Comparison of ENCODE assay signal across 11 mouse cellular contexts in the genomic region with DNA sequence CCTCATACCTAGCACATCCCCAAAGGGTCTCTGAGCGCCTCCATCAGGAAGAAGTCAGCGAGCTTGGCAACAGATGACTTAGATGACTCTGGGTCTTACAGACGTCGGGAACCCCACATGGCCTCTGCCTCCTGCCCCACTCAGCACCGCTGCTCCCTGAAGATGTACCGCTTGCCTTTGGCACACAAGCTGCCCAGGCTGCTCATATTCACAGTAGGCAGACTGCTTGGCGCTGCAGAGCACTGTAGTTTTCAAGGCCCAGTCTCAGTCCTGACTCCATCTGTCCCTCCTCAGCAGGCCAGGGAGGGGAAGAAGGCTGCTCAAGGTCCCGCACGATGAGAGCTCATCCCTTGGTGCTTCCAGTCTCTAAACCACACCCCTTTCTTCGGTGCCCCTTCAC. TPM values are rescaled to one million over a fixed set of nuclear protein-coding genes. Genes with fewer than 3 reads are reported as not detected.
A peak's percentile ranks its signal among the peaks of the same experiment; 100 is the strongest.
DNase-seq lines count a peak whose midpoint lies in the region; ATAC-seq lines count a peak whose summit lies in the region.
"Had no signal": no experiment of that assay in that cellular context is flagged by ENCODE, and none has a peak within 500 bp of the region (broad histone marks: within the 10 kb centered on the region; RNA-seq: fewer than 3 reads in every experiment).

No protein-coding gene starts in this region.

- H3K4me1 ChIP-seq in forebrain, embryonic 13.5 days, result peaks cover 34% of the 10 kb centered on the region
- peaks cover 37% of the 10 kb centered on the region for H3K4me1 ChIP-seq in forebrain, embryonic 16.5 days (replicated peaks; ENCODE audit: control insufficient read depth, insufficient read depth, low read length)

- no peak for ATAC-seq in forebrain, embryonic 13.5 days
- no peak for ATAC-seq in forebrain, embryonic 16.5 days

- H3K27me3 ChIP-seq in forebrain, embryonic 13.5 days, result no peaks in the 10 kb centered on the region
- H3K27me3 ChIP-seq in forebrain, embryonic 16.5 days (replicated peaks; ENCODE audit: control insufficient read depth, insufficient read depth, low read length), result no peaks in the 10 kb centered on the region
- H3K27me3 ChIP-seq: lung, embryonic 15.5 days had no signal

- no peak overlapping the region for H3K27ac ChIP-seq in forebrain, embryonic 13.5 days
- no peak overlapping the region for H3K27ac ChIP-seq in forebrain, embryonic 16.5 days (ENCODE audit: low read length)
- H3K27ac ChIP-seq: lung, embryonic 15.5 days had no signal

- H3K9ac ChIP-seq in forebrain, embryonic 13.5 days, result peak overlapping the region; percentile 36
- H3K9ac ChIP-seq in forebrain, embryonic 16.5 days (replicated peaks; ENCODE audit: low read depth, low read length), result no peak overlapping the region

- H3K4me3 ChIP-seq in forebrain, embryonic 13.5 days, result no peak overlapping the region
- H3K4me3 ChIP-seq in forebrain, embryonic 16.5 days (replicated peaks; ENCODE audit: low read length), result no peak overlapping the region

- H3K9me3 ChIP-seq in forebrain, embryonic 13.5 days (replicated peaks), result no peaks in the 10 kb centered on the region
- no peaks in the 10 kb centered on the region for H3K9me3 ChIP-seq in forebrain, embryonic 16.5 days (ENCODE audit: control insufficient read depth, low read length)
- H3K9me3 ChIP-seq: lung, embryonic 15.5 days had no signal

- peaks cover 47% of the 10 kb centered on the region for H3K36me3 ChIP-seq in forebrain, embryonic 13.5 days (ENCODE audit: poor library complexity, severe bottlenecking)
- H3K36me3 ChIP-seq in forebrain, embryonic 16.5 days (ENCODE audit: control insufficient read depth, insufficient read depth), result peaks cover 9% of the 10 kb centered on the region; the same call in 1 of the 2 replicates

- DNase-seq in kidney, adult 9 months, result peak; percentile 14
- DNase-seq in kidney, postnatal 4 days, result no peak
- peak; percentile 22 to 37 for DNase-seq in thymus, postnatal 36 days
- DNase-seq in thymus, postnatal 0 days (ENCODE audit: low spot score), result no peak
- no peak for DNase-seq in lung, postnatal 4 days
- DNase-seq in urinary bladder, postnatal 14 days (ENCODE audit: low spot score), result no peak
- DNase-seq: gastrocnemius, postnatal 36 days; kidney, postnatal 36 days had no signal

- no peak overlapping the region for H3K4me2 ChIP-seq in forebrain, embryonic 13.5 days
- H3K4me2 ChIP-seq in forebrain, embryonic 16.5 days (ENCODE audit: low read length), result no peak overlapping the region

- WGBS in forebrain, embryonic 13.5 days, result 87% methylated on average over 10 of the region's 10 CpGs
- 81% methylated on average over 10 of the region's 10 CpGs for WGBS in forebrain, embryonic 16.5 days

RNA-seq across cellular contexts. Expression of a gene that starts 2.5 kb away (rescaled TPM):
- polyA plus RNA-seq in forebrain, embryonic 13.5 days (2015; fragmentation: Nextera tagmentation; extraction: Ambion mirVana), result 291 and 298 TPM in 2 replicates
- 283 and 294 TPM in 2 replicates for polyA plus RNA-seq in forebrain, embryonic 16.5 days (2015; fragmentation: Nextera tagmentation; extraction: Ambion mirVana)
- polyA plus RNA-seq in thymus, postnatal 0 days (2015; fragmentation: Nextera tagmentation; extraction: Ambion mirVana), result 217 and 222 TPM in 2 replicates

RNA-seq across cellular contexts. Expression of a gene that starts 2.7 kb away (rescaled TPM):
- 40.6 and 44.4 TPM in 2 replicates for polyA plus RNA-seq in forebrain, embryonic 13.5 days (2015; fragmentation: Nextera tagmentation; extraction: Ambion mirVana)
- polyA plus RNA-seq in forebrain, embryonic 16.5 days (2015; fragmentation: Nextera tagmentation; extraction: Ambion mirVana), result 61.1 and 62.9 TPM in 2 replicates
- 51.5 and 54.4 TPM in 2 replicates for polyA plus RNA-seq in thymus, postnatal 0 days (2015; fragmentation: Nextera tagmentation; extraction: Ambion mirVana)

RNA-seq across cellular contexts. Expression of a gene that starts 19.9 kb away (rescaled TPM):
- 0.39 TPM in 1 of 2 replicates, not detected in the other for polyA plus RNA-seq in forebrain, embryonic 13.5 days (2015; fragmentation: Nextera tagmentation; extraction: Ambion mirVana)
- polyA plus RNA-seq in forebrain, embryonic 16.5 days (2015; fragmentation: Nextera tagmentation; extraction: Ambion mirVana), result not detected in 2 replicates
- 1.9 TPM in 2 replicates for polyA plus RNA-seq in thymus, postnatal 0 days (2015; fragmentation: Nextera tagmentation; extraction: Ambion mirVana)

RNA-seq across cellular contexts. Expression of a gene that starts 25.1 kb away (rescaled TPM):
- not detected in 2 replicates for polyA plus RNA-seq in forebrain, embryonic 13.5 days (2015; fragmentation: Nextera tagmentation; extraction: Ambion mirVana)
- polyA plus RNA-seq in forebrain, embryonic 16.5 days (2015; fragmentation: Nextera tagmentation; extraction: Ambion mirVana), result not detected in 2 replicates
- polyA plus RNA-seq in thymus, postnatal 0 days (2015; fragmentation: Nextera tagmentation; extraction: Ambion mirVana), result 0.47 TPM in 1 of 2 replicates, not detected in the other
- polyA plus RNA-seq: lung, embryonic 15.5 days had no signal

RNA-seq across cellular contexts. Expression of a gene that starts 33.8 kb away (rescaled TPM):
- 85.3 and 88.4 TPM in 2 replicates for polyA plus RNA-seq in forebrain, embryonic 13.5 days (2015; fragmentation: Nextera tagmentation; extraction: Ambion mirVana)
- polyA plus RNA-seq in forebrain, embryonic 16.5 days (2015; fragmentation: Nextera tagmentation; extraction: Ambion mirVana), result 74.4 and 75.1 TPM in 2 replicates
- 73.4 and 84.2 TPM in 2 replicates for polyA plus RNA-seq in thymus, postnatal 0 days (2015; fragmentation: Nextera tagmentation; extraction: Ambion mirVana)

Comparison
In these comparisons a context has a peak if more than half of its experiments do, and no peak if none do; other contexts are left out.
1. DNase-seq: peak in kidney, adult 9 months (single experiment) and thymus, postnatal 36 days (2 of 2); none in kidney, postnatal 4 days (0 of 2), thymus, postnatal 0 days (single experiment), lung, postnatal 4 days (0 of 2) and urinary bladder, postnatal 14 days (single experiment).